Mouse (Mus musculus) liver, adult 2 months (tissue): Measurements from ENCODE around the gene Sdr39u1. TPM values are rescaled to one million over a fixed set of nuclear protein-coding genes. Genes with fewer than 3 reads are reported as not detected.

Experiments used
- DNase-seq: peaks from one replicate; pipeline ENCODE4 v3.0.0-alpha.2; 2011; ENCODE audit warnings: low read depth, low spot score; ENCODE audit errors: extremely low read depth
- H3K27ac ChIP-seq: fragments of 200-500 bp; replicated peaks from 2 replicates; pipeline ENCODE4 v1.5.1; 2012; ENCODE audit warnings: low read depth, mild to moderate bottlenecking, control low read depth, inconsistent platforms, low read length; ENCODE audit not compliant: insufficient read depth
- H3K27me3 ChIP-seq: fragments of 200-500 bp; 2 replicates; pipeline ENCODE4 v1.6.1; 2012; ENCODE audit warnings: mild to moderate bottlenecking, moderate library complexity, low read length, inconsistent platforms; ENCODE audit not compliant: control insufficient read depth, insufficient read depth
- H3K36me3 ChIP-seq: fragments of 200-500 bp; 2 replicates; pipeline ENCODE4 v1.6.1; 2012; ENCODE audit warnings: low read length, inconsistent platforms; ENCODE audit not compliant: control insufficient read depth, insufficient read depth
- H3K4me1 ChIP-seq: fragments of 200-500 bp; 2 replicates; pipeline ENCODE4 v1.6.1; 2011; ENCODE audit warnings: low read length; ENCODE audit not compliant: control insufficient read depth, insufficient read depth
- H3K4me3 ChIP-seq: fragments of 200-500 bp; 2 replicates; pipeline ENCODE4 v1.5.1; 2011; ENCODE audit warnings: low read depth, mild to moderate bottlenecking, control low read depth, low read length, moderate library complexity; ENCODE audit not compliant: insufficient read depth
- H3K79me2 ChIP-seq: fragments of 200-500 bp; 2 replicates; pipeline ENCODE4 v1.6.1; 2012; ENCODE audit warnings: inconsistent platforms, mild to moderate bottlenecking, low read length, moderate library complexity; ENCODE audit not compliant: control insufficient read depth, insufficient read depth
- H3K9ac ChIP-seq: fragments of 200-500 bp; 2 replicates; pipeline ENCODE4 v1.6.1; 2012; ENCODE audit warnings: low read depth, mild to moderate bottlenecking, control low read depth, inconsistent platforms, low read length
- CTCF ChIP-seq: fragments of 200-500 bp; IDR thresholded peaks from 2 replicates; pipeline ENCODE4 v1.5.1; 2011; ENCODE audit warnings: low read depth, low read length, control low read depth
- POLR2A ChIP-seq: fragments of 200-500 bp; IDR thresholded peaks from 2 replicates; pipeline ENCODE4 v1.6.1; 2011; ENCODE audit warnings: low read length, control low read depth; ENCODE audit not compliant: insufficient read depth; ENCODE audit errors: extremely low read depth
- WGBS: fragments of 180-500 bp; shearing (Covaris S2); methylation state at CpG from one replicate; pipeline ENCODE4 v1.1.7; 2018; 5-methylcytosine and 5-hydroxymethylcytosine counted together
- polyA plus RNA-seq: library from polyadenylated mRNA; depleted of rRNA; stranded (reverse); fragments of >200 nt; gene quantifications from 2 replicates; pipeline ENCODE4 v1.2.3, GENCODE M21; 2012; rRNA removed
- total RNA-seq: library from RNA; depleted of rRNA; stranded (reverse); fragments of >200 nt; gene quantifications from 2 replicates; pipeline ENCODE4 v1.2.3, GENCODE M21; 2014; rRNA removed

Sdr39u1 gene
- total and polyA plus RNA-seq, 2 experiments: 10.4 to 16.1 TPM

- Histone ChIP-seq H3K4me3 (no peak overlapping the region), H3K27ac (no peak overlapping the region), H3K27me3 (no peaks in the 10 kb centered on the region), H3K9ac (no peak overlapping the region), H3K79me2 (no peaks in the 10 kb centered on the region), H3K4me1 (peaks cover 2% of the 10 kb centered on the region; the same call in 1 of the 2 replicates), H3K36me3 (no peaks in the 10 kb centered on the region)
- no peak for DNase-seq
- TF ChIP-seq CTCF (no peak), POLR2A (no peak)
- WGBS: 80% methylated on average over 6 of the region's 6 CpGs
Measured at GRCm38 (mm10) chr14:55850885-55851284, 49.2 kb downstream of the Sdr39u1 start.

Other genes starting within 250 kb of the Sdr39u1 start
- 10.1 and 10.3 TPM in 2 replicates for gene Mdp1, start 239.8 kb downstream of the Sdr39u1 start, total RNA-seq
- 9.8 and 10.5 TPM in 2 replicates for gene Mdp1, start 239.8 kb downstream of the Sdr39u1 start, polyA plus RNA-seq
- 13.1 and 14.9 TPM in 2 replicates for gene Gmpr2, start 228.4 kb downstream of the Sdr39u1 start, total RNA-seq
- gene Gmpr2, start 228.4 kb downstream of the Sdr39u1 start, polyA plus RNA-seq: 9.9 and 11.6 TPM in 2 replicates
- 94.7 and 99.4 TPM in 2 replicates for gene Nedd8, start 228.2 kb downstream of the Sdr39u1 start, total RNA-seq
- 209 and 225 TPM in 2 replicates for gene Nedd8, start 228.2 kb downstream of the Sdr39u1 start, polyA plus RNA-seq
- gene Tinf2, start 218.5 kb downstream of the Sdr39u1 start, total RNA-seq: 7.7 and 8.5 TPM in 2 replicates
- 8.1 and 8.2 TPM in 2 replicates for gene Tinf2, start 218.5 kb downstream of the Sdr39u1 start, polyA plus RNA-seq
- gene Tgm1, start 186.4 kb downstream of the Sdr39u1 start, total RNA-seq: 7.9 and 8.4 TPM in 2 replicates
- 22.8 and 24.2 TPM in 2 replicates for gene Tgm1, start 186.4 kb downstream of the Sdr39u1 start, polyA plus RNA-seq
- 28.7 and 31.5 TPM in 2 replicates for gene Rabggta, start 178.0 kb downstream of the Sdr39u1 start, total RNA-seq
- gene Rabggta, start 178.0 kb downstream of the Sdr39u1 start, polyA plus RNA-seq: 64.0 and 65.1 TPM in 2 replicates
- 109 and 140 TPM in 2 replicates for gene Dhrs1, start 154.6 kb downstream of the Sdr39u1 start, total RNA-seq
- 263 and 286 TPM in 2 replicates for gene Dhrs1, start 154.6 kb downstream of the Sdr39u1 start, polyA plus RNA-seq
- 11.0 and 13.0 TPM in 2 replicates for gene Nop9, start 154.6 kb downstream of the Sdr39u1 start, total RNA-seq
- 11.8 and 15.1 TPM in 2 replicates for gene Nop9, start 154.6 kb downstream of the Sdr39u1 start, polyA plus RNA-seq
- 101 and 128 TPM in 2 replicates for gene Cideb, start 141.8 kb downstream of the Sdr39u1 start, total RNA-seq
- gene Cideb, start 141.8 kb downstream of the Sdr39u1 start, polyA plus RNA-seq: 483 and 586 TPM in 2 replicates
- gene Ltb4r2, start 138.9 kb downstream of the Sdr39u1 start, total RNA-seq: 0.74 and 0.94 TPM in 2 replicates
- gene Ltb4r2, start 138.9 kb downstream of the Sdr39u1 start, polyA plus RNA-seq: 1.9 and 2.6 TPM in 2 replicates
- 0.28 and 0.34 TPM in 2 replicates for gene Ltb4r1, start 134.3 kb downstream of the Sdr39u1 start, total RNA-seq
- gene Ltb4r1, start 134.3 kb downstream of the Sdr39u1 start, polyA plus RNA-seq: 0.80 and 1.4 TPM in 2 replicates
- gene Adcy4, start 116.2 kb downstream of the Sdr39u1 start, total RNA-seq: 2.4 and 3.6 TPM in 2 replicates
- 3.3 and 4.5 TPM in 2 replicates for gene Adcy4, start 116.2 kb downstream of the Sdr39u1 start, polyA plus RNA-seq
- 0.94 and 1.8 TPM in 2 replicates for gene Ripk3, start 111.4 kb downstream of the Sdr39u1 start, total RNA-seq
- gene Ripk3, start 111.4 kb downstream of the Sdr39u1 start, polyA plus RNA-seq: 1.4 and 4.0 TPM in 2 replicates
- gene Nfatc4, start 77.1 kb downstream of the Sdr39u1 start, total RNA-seq: 0.18 and 0.60 TPM in 2 replicates
- gene Nfatc4, start 77.1 kb downstream of the Sdr39u1 start, polyA plus RNA-seq: 0.30 and 0.43 TPM in 2 replicates
- 0.65 and 0.81 TPM in 2 replicates for gene Nynrin, start 46.3 kb downstream of the Sdr39u1 start, total RNA-seq
- 0.66 and 0.71 TPM in 2 replicates for gene Nynrin, start 46.3 kb downstream of the Sdr39u1 start, polyA plus RNA-seq
- gene Cbln3, start 15.9 kb downstream of the Sdr39u1 start, total RNA-seq: 0.18 and 0.34 TPM in 2 replicates
- gene Cbln3, start 15.9 kb downstream of the Sdr39u1 start, polyA plus RNA-seq: 0.49 and 0.64 TPM in 2 replicates
- gene Khnyn, start 15.3 kb downstream of the Sdr39u1 start, total RNA-seq: 29.8 and 32.5 TPM in 2 replicates
- 13.3 and 15.4 TPM in 2 replicates for gene Khnyn, start 15.3 kb downstream of the Sdr39u1 start, polyA plus RNA-seq
- not detected in 2 replicates for gene Cma1, start 44.4 kb upstream of the Sdr39u1 start, total RNA-seq
- gene Cma1, start 44.4 kb upstream of the Sdr39u1 start, polyA plus RNA-seq: not detected in 2 replicates
- gene Cma2, start 50.7 kb upstream of the Sdr39u1 start, total RNA-seq: not detected in 2 replicates
- not detected in 2 replicates for gene Cma2, start 50.7 kb upstream of the Sdr39u1 start, polyA plus RNA-seq
- not detected in 2 replicates for gene Mcpt1, start 117.7 kb upstream of the Sdr39u1 start, total RNA-seq
- gene Mcpt1, start 117.7 kb upstream of the Sdr39u1 start, polyA plus RNA-seq: not detected in 2 replicates
- gene Mcpt9, start 130.2 kb upstream of the Sdr39u1 start, total RNA-seq: not detected in 2 replicates
- gene Mcpt9, start 130.2 kb upstream of the Sdr39u1 start, polyA plus RNA-seq: not detected in 2 replicates
- not detected in 2 replicates for gene Mcpt2, start 141.7 kb upstream of the Sdr39u1 start, total RNA-seq
- not detected in 2 replicates for gene Mcpt2, start 141.7 kb upstream of the Sdr39u1 start, polyA plus RNA-seq
- not detected in 2 replicates for gene Mcpt4, start 162.0 kb upstream of the Sdr39u1 start, total RNA-seq
- not detected in 2 replicates for gene Mcpt4, start 162.0 kb upstream of the Sdr39u1 start, polyA plus RNA-seq
- not detected in 2 replicates for gene Mcpt8, start 185.0 kb upstream of the Sdr39u1 start, total RNA-seq
- not detected in 2 replicates for gene Mcpt8, start 185.0 kb upstream of the Sdr39u1 start, polyA plus RNA-seq
- not detected in 2 replicates for gene Ctsg, start 202.3 kb upstream of the Sdr39u1 start, total RNA-seq
- not detected in 2 replicates for gene Ctsg, start 202.3 kb upstream of the Sdr39u1 start, polyA plus RNA-seq
- not detected in 2 replicates for gene Gzme, start 220.3 kb upstream of the Sdr39u1 start, total RNA-seq
- not detected in 2 replicates for gene Gzme, start 220.3 kb upstream of the Sdr39u1 start, polyA plus RNA-seq
- gene Gzmd, start 232.3 kb upstream of the Sdr39u1 start, total RNA-seq: not detected in 2 replicates
- gene Gzmd, start 232.3 kb upstream of the Sdr39u1 start, polyA plus RNA-seq: not detected in 2 replicates